Mouse (Mus musculus) olfactory bulb, adult 2 months (tissue): ENCODE data around the gene Chst12.

Experiments used
- CTCF ChIP-seq: fragments of 200-500 bp; IDR thresholded peaks from 2 replicates; pipeline ENCODE4 v1.5.1; 2012; ENCODE audit warnings: low read depth, mild to moderate bottlenecking, low read length, moderate library complexity; ENCODE audit not compliant: insufficient read depth
- POLR2A ChIP-seq: fragments of 200-500 bp; IDR thresholded peaks from 2 replicates; pipeline ENCODE4 v1.6.1; 2012; ENCODE audit warnings: mild to moderate bottlenecking, low read depth, low read length, moderate library complexity; ENCODE audit not compliant: insufficient read depth

DNA sequence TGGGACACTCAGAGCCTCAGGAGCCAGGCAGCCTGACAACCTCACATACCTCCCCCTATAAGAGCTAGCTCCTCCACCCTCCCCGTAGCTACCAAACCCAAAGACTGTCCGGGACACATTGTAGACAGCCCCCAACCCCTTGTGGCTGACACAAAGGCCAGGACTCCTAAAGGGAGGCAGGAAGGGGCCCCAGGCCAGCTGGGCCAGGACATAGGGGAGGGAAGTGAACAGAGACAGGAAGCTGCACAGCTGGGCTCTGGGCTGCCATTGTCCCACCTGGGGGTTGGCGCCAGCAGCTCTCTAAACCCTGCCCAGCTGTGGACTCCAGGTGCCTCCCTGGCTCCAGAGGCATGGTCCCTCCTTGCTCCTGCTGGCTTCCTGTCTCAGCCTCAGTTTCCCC, 51.5 kb downstream of the Chst12 start:
- TF ChIP-seq CTCF (no peak), POLR2A (no peak)
